In the genomic region with DNA sequence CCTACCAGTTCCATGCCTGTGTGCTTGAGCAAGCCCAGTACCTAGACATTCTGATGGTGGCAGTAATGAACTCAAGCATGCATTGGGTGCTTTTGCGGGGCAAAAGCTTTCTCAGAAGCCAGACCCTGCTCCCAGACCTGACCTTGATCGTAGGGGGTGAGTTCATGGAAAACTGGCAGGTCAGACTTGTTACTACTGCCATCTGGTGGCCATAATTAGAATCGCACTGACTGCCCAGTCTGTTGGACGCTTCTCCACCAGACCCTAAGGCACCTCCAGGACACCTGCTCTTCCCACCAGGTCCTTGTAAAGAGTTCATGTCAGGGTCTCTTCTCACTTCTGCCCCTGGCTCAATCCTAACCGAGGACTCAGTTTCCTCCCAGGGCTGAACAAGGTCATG, we compare ENCODE assay signal across 9 mouse cellular contexts. TPM values are rescaled to one million over a fixed set of nuclear protein-coding genes. Genes with fewer than 3 reads are reported as not detected.
DNase-seq lines count a peak whose midpoint lies in the region; ATAC-seq and TF ChIP-seq lines count a peak whose summit lies in the region.
"Had no signal": no experiment of that assay in that cellular context is flagged by ENCODE, and none has a peak within 500 bp of the region (broad histone marks: within the 10 kb centered on the region; RNA-seq: fewer than 3 reads in every experiment).

No protein-coding gene starts in this region.

- DNase-seq in right cerebral cortex, adult 18-20 months, result peak; percentile 21
- DNase-seq in right cerebral cortex, postnatal 25 days, result no peak
- DNase-seq in adrenal gland, postnatal 14 days, result peak; percentile 80
- peak; percentile 63 for DNase-seq in embryo, embryonic 9.5 days (ENCODE audit: extremely low spot score)
- DNase-seq in left cerebral cortex, postnatal 14 days (ENCODE audit: low spot score in 2 of 2), result peak; percentile 51 to 69
- peak; percentile 67 for DNase-seq in naive thymus-derived CD4-positive, alpha-beta T cell, adult 2 months (ENCODE audit: low read depth)
- peak; percentile 19 to 26 for DNase-seq in thymus, postnatal 36 days

- no peaks in the 10 kb centered on the region for H3K4me1 ChIP-seq in intestine, postnatal 0 days (replicated peaks; ENCODE audit: control insufficient read depth, insufficient read depth, low read length)
- H3K4me1 ChIP-seq: stomach, embryonic 15.5 days had no signal

- intact Hi-C loops in left cerebral cortex, postnatal 14 days (cut with DNase I), result loop anchor here (5.0 kb wide), 1 partner anchor 70 kb away; no protein-coding TSS in a partner anchor

- TF ChIP-seq CTCF in intestine, postnatal 0 days (IDR thresholded peaks at IDR 0.05; ENCODE audit: low read depth), result peak; percentile 88

- 4% methylated on average over 5 of the region's 5 CpGs for WGBS in intestine, postnatal 0 days

- H3K27me3 ChIP-seq in intestine, postnatal 0 days (replicated peaks; ENCODE audit: control insufficient read depth, insufficient read depth, low read length), result no peaks in the 10 kb centered on the region
- H3K27me3 ChIP-seq: stomach, embryonic 15.5 days had no signal

- H3K4me3 ChIP-seq in intestine, postnatal 0 days (ENCODE audit: low read depth, low read length), result no peak overlapping the region
- H3K4me3 ChIP-seq: stomach, embryonic 15.5 days had no signal

- no peak overlapping the region for H3K4me2 ChIP-seq in intestine, postnatal 0 days (replicated peaks; ENCODE audit: low read depth)
- H3K4me2 ChIP-seq: stomach, embryonic 15.5 days had no signal

- no peak overlapping the region for H3K27ac ChIP-seq in intestine, postnatal 0 days (ENCODE audit: low read depth, low read length)
- H3K27ac ChIP-seq: stomach, embryonic 15.5 days had no signal

- H3K9ac ChIP-seq in intestine, postnatal 0 days (ENCODE audit: low read depth, low read length), result no peak overlapping the region
- H3K9ac ChIP-seq: stomach, embryonic 15.5 days had no signal

- H3K9me3 ChIP-seq in intestine, postnatal 0 days (ENCODE audit: control insufficient read depth), result no peaks in the 10 kb centered on the region
- H3K9me3 ChIP-seq: stomach, embryonic 15.5 days had no signal

- H3K36me3 ChIP-seq in intestine, postnatal 0 days (ENCODE audit: control insufficient read depth, insufficient read depth), result no peaks in the 10 kb centered on the region
- H3K36me3 ChIP-seq: stomach, embryonic 15.5 days had no signal

- ATAC-seq in intestine, postnatal 0 days, result no peak

RNA-seq across cellular contexts. Expression of gene Trim67, which starts 34.5 kb away (rescaled TPM):
- 4.7 and 5.4 TPM in 2 replicates for total RNA-seq in adrenal gland, postnatal 14 days (2021)
- 0.23 and 0.29 TPM in 2 replicates for polyA plus RNA-seq in intestine, postnatal 0 days (2015; fragmentation: Nextera tagmentation; extraction: Ambion mirVana)
- 1 to 10 TPM; 5.1 to 5.8 TPM for total RNA-seq in left cerebral cortex, postnatal 14 days (2021)

RNA-seq across cellular contexts. Expression of gene Gnpat, which starts 35.4 kb away (rescaled TPM):
- total RNA-seq in adrenal gland, postnatal 14 days (2021), result 120 and 127 TPM in 2 replicates
- 31.0 and 31.9 TPM in 2 replicates for polyA plus RNA-seq in intestine, postnatal 0 days (2015; fragmentation: Nextera tagmentation; extraction: Ambion mirVana)
- 10 to 100 TPM; 56.2 to 60.9 TPM for total RNA-seq in left cerebral cortex, postnatal 14 days (2021)

RNA-seq across cellular contexts. Expression of gene 2810004N23Rik, which starts 35.5 kb away (rescaled TPM):
- total RNA-seq in adrenal gland, postnatal 14 days (2021), result 27.0 and 29.8 TPM in 2 replicates
- 17.7 and 20.6 TPM in 2 replicates for polyA plus RNA-seq in intestine, postnatal 0 days (2015; fragmentation: Nextera tagmentation; extraction: Ambion mirVana)
- 10 to 100 TPM; 20.1 to 20.4 TPM for total RNA-seq in left cerebral cortex, postnatal 14 days (2021)
